Mouse (Mus musculus) heart, embryonic 10.5 days (tissue): Measurements from ENCODE around the gene Mgat4d. TPM values are rescaled to one million over a fixed set of nuclear protein-coding genes. Genes with fewer than 3 reads are reported as not detected.

Source experiments
- DNase-seq: peaks from one replicate; pipeline ENCODE4 v3.0.0-alpha.2; 2017; ENCODE audit warnings: low spot score
- H3K27ac ChIP-seq: fragments of 300-500 bp; sonication (generic); 2 replicates; pipeline ENCODE4 v1.5.1; 2016; ENCODE audit warnings: mild to moderate bottlenecking
- H3K27me3 ChIP-seq: fragments of 300-500 bp; sonication (generic); 2 replicates; pipeline ENCODE4 v1.6.1; 2016; ENCODE audit warnings: mild to moderate bottlenecking; ENCODE audit not compliant: poor library complexity, insufficient read depth, severe bottlenecking
- H3K36me3 ChIP-seq: fragments of 300-500 bp; sonication (generic); 2 replicates; pipeline ENCODE4 v1.6.1; 2016; ENCODE audit warnings: mild to moderate bottlenecking, moderate library complexity
- H3K4me1 ChIP-seq: fragments of 300-500 bp; sonication (generic); 2 replicates; pipeline ENCODE4 v1.6.1; 2016; ENCODE audit warnings: mild to moderate bottlenecking
- H3K4me3 ChIP-seq: fragments of 300-500 bp; sonication (generic); 2 replicates; pipeline ENCODE4 v1.5.1; 2016; ENCODE audit warnings: mild to moderate bottlenecking, moderate library complexity
- H3K9me3 ChIP-seq: fragments of 300-500 bp; sonication (generic); 2 replicates; pipeline ENCODE4 v1.6.1; 2016; ENCODE audit warnings: mild to moderate bottlenecking, moderate library complexity
- WGBS: fragments of 180-500 bp; shearing (Covaris S2); methylation state at CpG from one replicate; pipeline ENCODE4 v1.1.7; 2016; 5-methylcytosine and 5-hydroxymethylcytosine counted together
- polyA plus RNA-seq: library from polyadenylated mRNA; unstranded; fragments of >200 nt; fragmentation: Nextera tagmentation; extraction: Ambion mirVana; gene quantifications from 2 replicates; pipeline ENCODE4 v1.2.1, GENCODE M21; 2016

Mgat4d gene
- polyA plus RNA-seq, 1 experiment from 2014 or later, result not detected

DNA sequence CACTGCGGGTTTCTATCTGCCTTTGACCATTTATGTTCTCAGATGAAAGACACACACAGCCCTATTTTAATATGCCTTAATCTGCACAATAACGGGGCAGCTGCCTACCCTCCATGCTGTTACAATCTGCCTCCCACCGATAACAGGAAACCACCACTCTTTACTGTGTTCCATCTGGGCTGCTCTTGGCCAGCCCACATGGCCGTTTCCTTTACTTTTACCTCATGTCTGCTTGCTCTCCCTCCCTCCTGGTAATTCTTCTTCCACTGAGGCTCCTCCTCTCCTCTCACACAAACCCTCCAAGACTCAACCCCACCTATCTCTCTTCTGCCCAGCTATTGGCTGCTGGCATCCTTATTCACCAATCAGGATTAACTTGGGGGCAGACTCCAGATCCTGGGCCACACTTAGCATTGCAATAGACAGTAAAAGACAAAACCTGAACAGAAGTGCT lies 80.8 kb downstream of the Mgat4d start:
- Histone ChIP-seq H3K36me3 (peaks cover 11% of the 10 kb centered on the region; the same call in 1 of the 2 replicates), H3K4me3 (no peak overlapping the region), H3K27ac (no peak overlapping the region), H3K4me1 (no peaks in the 10 kb centered on the region), H3K9me3 (no peaks in the 10 kb centered on the region), H3K27me3 (peaks cover 62% of the 10 kb centered on the region)
- WGBS, result 63% methylated on average over 4 of the region's 4 CpGs
- no peak for DNase-seq

Other genes with a start within 250 kb of the Mgat4d start
- 0.90 and 1.00 TPM in 2 replicates for gene Tbc1d9, start 183.1 kb upstream of the Mgat4d start, polyA plus RNA-seq
- 0.65 and 1.2 TPM in 2 replicates for gene Gm10645, start 182.3 kb upstream of the Mgat4d start, polyA plus RNA-seq
- not detected in 2 replicates for gene Ucp1, start 58.1 kb upstream of the Mgat4d start, polyA plus RNA-seq
- gene Elmod2, start 16.0 kb upstream of the Mgat4d start, polyA plus RNA-seq, result 14.5 and 15.4 TPM in 2 replicates
- gene Clgn, start 41.4 kb downstream of the Mgat4d start, polyA plus RNA-seq, result 0.14 and 0.41 TPM in 2 replicates
- gene Scoc, start 109.9 kb downstream of the Mgat4d start, polyA plus RNA-seq, result 74.7 and 83.7 TPM in 2 replicates
- gene Olfr370, start 187.3 kb downstream of the Mgat4d start, polyA plus RNA-seq, result not detected in 2 replicates
- 479 and 560 TPM in 2 replicates for gene Ndufb7, start 218.2 kb downstream of the Mgat4d start, polyA plus RNA-seq